Mouse (Mus musculus): Measurements from ENCODE around the gene Nek6.

GRCm38 (mm10) chr2:38525034-38525433, 13.6 kb downstream of the Nek6 start:
- TF ChIP-seq CTCF (conservative IDR thresholded peaks at IDR 0.05; ENCODE audit: insufficient read depth, insufficient read length, low read depth, low read length), result no peak
- no peak for TF ChIP-seq POLR2A (IDR thresholded peaks at IDR 0.05; ENCODE audit: low read depth, low read length)
